Mouse (Mus musculus): ENCODE results near the gene Sipa1l3. TPM values are rescaled to one million over a fixed set of nuclear protein-coding genes. Genes with fewer than 3 reads are reported as not detected.

Sipa1l3 gene
- polyA plus RNA-seq, 1 experiment from 2014 or later: 13.9 TPM

GRCm38 (mm10) chr7:29437072-29437471 lies 81.4 kb downstream of the Sipa1l3 start:
- Histone ChIP-seq H3K27ac (peak overlapping the region; percentile 6; the same call in 1 of the 2 replicates), H3K4me1 (peaks cover 36% of the 10 kb centered on the region), H3K9ac (no peak overlapping the region), H3K4me2 (replicated peaks) (no peak overlapping the region), H3K9me3 (0 out of 2 replicates have a peak, but pooled peaks cover 3% of the 10 kb centered on the region), H3K27me3 (no peaks in the 10 kb centered on the region), H3K36me3 (no peaks in the 10 kb centered on the region), H3K4me3 (no peak overlapping the region)
- WGBS: 69% methylated on average over 10 of the region's 10 CpGs
- no peak for ATAC-seq (ENCODE audit: low FRiP score, low read depth)

- no peaks in the 10 kb centered on the region for H3K27me3 ChIP-seq
- no peak overlapping the region for H3K4me2 ChIP-seq (replicated peaks)
- H3K9me3 ChIP-seq: 0 out of 2 replicates have a peak, but pooled peaks cover 3% of the 10 kb centered on the region
- H3K9ac ChIP-seq: no peak overlapping the region
- no peaks in the 10 kb centered on the region for H3K36me3 ChIP-seq
- H3K4me1 ChIP-seq: peaks cover 52% of the 10 kb centered on the region
- H3K27ac ChIP-seq: no peak overlapping the region
- 85% methylated on average over 9 of the region's 9 CpGs for WGBS
- no peak overlapping the region for H3K4me3 ChIP-seq
- ATAC-seq (ENCODE audit: low FRiP score, low read depth): no peak
Measured at GRCm38 (mm10) chr7:29434313-29435035, 84.0 kb downstream of the Sipa1l3 start.

GRCm38 (mm10) chr7:29433725-29434124 lies 84.7 kb downstream of the Sipa1l3 start:
- H3K27ac ChIP-seq: no peak overlapping the region
- H3K27me3 ChIP-seq: no peaks in the 10 kb centered on the region
- peaks cover 51% of the 10 kb centered on the region for H3K4me1 ChIP-seq
- no peak for ATAC-seq (ENCODE audit: low FRiP score, low read depth)
- WGBS: 69% methylated on average over 10 of the region's 10 CpGs
- H3K9me3 ChIP-seq: 0 out of 2 replicates have a peak, but pooled peaks cover 3% of the 10 kb centered on the region
- H3K4me3 ChIP-seq: no peak overlapping the region
- no peak overlapping the region for H3K4me2 ChIP-seq (replicated peaks)
- no peaks in the 10 kb centered on the region for H3K36me3 ChIP-seq
- no peak overlapping the region for H3K9ac ChIP-seq

- no peak overlapping the region for H3K9ac ChIP-seq
- H3K27me3 ChIP-seq: no peaks in the 10 kb centered on the region
- no peak overlapping the region for H3K4me3 ChIP-seq
- H3K4me2 ChIP-seq (replicated peaks): no peak overlapping the region
- no peak for ATAC-seq (ENCODE audit: low FRiP score, low read depth)
- H3K9me3 ChIP-seq: 0 out of 2 replicates have a peak, but pooled peaks cover under 1% of the 10 kb centered on the region
- no peak overlapping the region for H3K27ac ChIP-seq
- peaks cover 49% of the 10 kb centered on the region for H3K4me1 ChIP-seq
- H3K36me3 ChIP-seq: no peaks in the 10 kb centered on the region
- WGBS: 74% methylated on average over 11 of the region's 11 CpGs
Measured at GRCm38 (mm10) chr7:29432947-29433553, 85.4 kb downstream of the Sipa1l3 start.

- no peaks in the 10 kb centered on the region for H3K27me3 ChIP-seq
- H3K4me2 ChIP-seq (replicated peaks): no peak overlapping the region
- H3K4me1 ChIP-seq: peaks cover 45% of the 10 kb centered on the region
- H3K4me3 ChIP-seq: no peak overlapping the region
- no peaks in the 10 kb centered on the region for H3K36me3 ChIP-seq
- no peaks in the 10 kb centered on the region for H3K9me3 ChIP-seq
- ATAC-seq (ENCODE audit: low FRiP score, low read depth): no peak; the same call in 1 of the 2 replicates
- no peak overlapping the region; the same call in 1 of the 2 replicates for H3K27ac ChIP-seq
- H3K9ac ChIP-seq: no peak overlapping the region
- 30% methylated on average over 15 of the region's 15 CpGs for WGBS
Measured at GRCm38 (mm10) chr7:29432180-29432946, 86.1 kb downstream of the Sipa1l3 start.

GRCm38 (mm10) chr7:29430739-29431211 lies 87.7 kb downstream of the Sipa1l3 start:
- Histone ChIP-seq H3K9ac (no peak overlapping the region), H3K4me3 (no peak overlapping the region), H3K4me2 (replicated peaks) (no peak overlapping the region), H3K4me1 (peaks cover 38% of the 10 kb centered on the region), H3K27ac (no peak overlapping the region), H3K36me3 (no peaks in the 10 kb centered on the region), H3K27me3 (no peaks in the 10 kb centered on the region), H3K9me3 (no peaks in the 10 kb centered on the region)
- no peak for ATAC-seq (ENCODE audit: low FRiP score, low read depth)
- WGBS: 16% methylated on average over 6 of the region's 6 CpGs

- Histone ChIP-seq H3K9me3 (no peaks in the 10 kb centered on the region), H3K9ac (no peak overlapping the region), H3K36me3 (no peaks in the 10 kb centered on the region), H3K4me1 (peaks cover 38% of the 10 kb centered on the region), H3K4me2 (replicated peaks) (no peak overlapping the region), H3K4me3 (no peak overlapping the region), H3K27me3 (no peaks in the 10 kb centered on the region), H3K27ac (no peak overlapping the region)
- WGBS: 84% methylated on average over 8 of the region's 8 CpGs
- ATAC-seq (ENCODE audit: low FRiP score, low read depth): no peak
Measured at GRCm38 (mm10) chr7:29426056-29426455, 92.4 kb downstream of the Sipa1l3 start.

- ATAC-seq (ENCODE audit: low FRiP score, low read depth): no peak
- Histone ChIP-seq H3K4me3 (no peak overlapping the region), H3K27ac (0 out of 2 replicates have a peak overlapping the region, but pooled peaks have one; percentile 44), H3K36me3 (no peaks in the 10 kb centered on the region), H3K27me3 (no peaks in the 10 kb centered on the region), H3K4me1 (peaks cover 33% of the 10 kb centered on the region), H3K4me2 (replicated peaks) (no peak overlapping the region), H3K9me3 (no peaks in the 10 kb centered on the region), H3K9ac (no peak overlapping the region)
- 29% methylated on average over 7 of the region's 7 CpGs for WGBS
Measured at GRCm38 (mm10) chr7:29425413-29425827, 93.0 kb downstream of the Sipa1l3 start.

- 34% methylated on average over 5 of the region's 5 CpGs for WGBS
- H3K4me1 ChIP-seq: peaks cover 34% of the 10 kb centered on the region
- H3K27ac ChIP-seq: 0 out of 2 replicates have a peak overlapping the region, but pooled peaks have one; percentile 44
- no peak overlapping the region for H3K4me2 ChIP-seq (replicated peaks)
- H3K36me3 ChIP-seq: no peaks in the 10 kb centered on the region
- ATAC-seq (ENCODE audit: low FRiP score, low read depth): peak; percentile 50
- H3K27me3 ChIP-seq: no peaks in the 10 kb centered on the region
- H3K9me3 ChIP-seq: no peaks in the 10 kb centered on the region
- H3K4me3 ChIP-seq: no peak overlapping the region
- no peak overlapping the region for H3K9ac ChIP-seq
Measured at GRCm38 (mm10) chr7:29424690-29425089, 93.8 kb downstream of the Sipa1l3 start.

GRCm38 (mm10) chr7:29421909-29422244 lies 96.6 kb downstream of the Sipa1l3 start:
- Histone ChIP-seq H3K4me3 (no peak overlapping the region), H3K4me1 (peaks cover 49% of the 10 kb centered on the region), H3K9me3 (no peaks in the 10 kb centered on the region), H3K27me3 (no peaks in the 10 kb centered on the region), H3K9ac (no peak overlapping the region), H3K36me3 (no peaks in the 10 kb centered on the region), H3K4me2 (replicated peaks) (no peak overlapping the region), H3K27ac (no peak overlapping the region)
- ATAC-seq (ENCODE audit: low FRiP score, low read depth): no peak
- WGBS: 56% methylated on average over 3 of the region's 3 CpGs

GRCm38 (mm10) chr7:29421240-29421908 lies 97.1 kb downstream of the Sipa1l3 start:
- H3K36me3 ChIP-seq: no peaks in the 10 kb centered on the region
- H3K27me3 ChIP-seq: no peaks in the 10 kb centered on the region
- 41% methylated on average over 12 of the region's 12 CpGs for WGBS
- H3K9ac ChIP-seq: no peak overlapping the region
- no peak overlapping the region for H3K4me3 ChIP-seq
- H3K4me2 ChIP-seq (replicated peaks): no peak overlapping the region
- H3K4me1 ChIP-seq: peaks cover 49% of the 10 kb centered on the region
- no peak for ATAC-seq (ENCODE audit: low FRiP score, low read depth)
- no peak overlapping the region for H3K27ac ChIP-seq
- no peaks in the 10 kb centered on the region for H3K9me3 ChIP-seq
